Mouse (Mus musculus) heart, postnatal 10 days (tissue): ENCODE results near the gene A430033K04Rik. TPM values are rescaled to one million over a fixed set of nuclear protein-coding genes. Genes with fewer than 3 reads are reported as not detected.

Source experiments
- DNase-seq, 2 experiments: peaks; one replicate each; pipeline ENCODE4 v3.0.0; 2021
- intact Hi-C: fragments of 180-260 bp; cut with DNase I; formaldehyde crosslinking; loops from one replicate; pipeline ENCODE4 v1.15.1; 2025
- microRNA-seq, 2 experiments: library from miRNA; unstranded; fragments of <30 nt; microRNA quantifications; one replicate each; pipeline ENCODE4 v1.2.0; 2022
- total RNA-seq, 2 experiments: library from RNA; stranded (reverse); gene quantifications; 2 replicates each; pipeline ENCODE4 v1.2.3; 2021

A430033K04Rik gene
- total RNA-seq, 2 experiments from 2014 or later = 6.2 to 6.3 TPM

DNA sequence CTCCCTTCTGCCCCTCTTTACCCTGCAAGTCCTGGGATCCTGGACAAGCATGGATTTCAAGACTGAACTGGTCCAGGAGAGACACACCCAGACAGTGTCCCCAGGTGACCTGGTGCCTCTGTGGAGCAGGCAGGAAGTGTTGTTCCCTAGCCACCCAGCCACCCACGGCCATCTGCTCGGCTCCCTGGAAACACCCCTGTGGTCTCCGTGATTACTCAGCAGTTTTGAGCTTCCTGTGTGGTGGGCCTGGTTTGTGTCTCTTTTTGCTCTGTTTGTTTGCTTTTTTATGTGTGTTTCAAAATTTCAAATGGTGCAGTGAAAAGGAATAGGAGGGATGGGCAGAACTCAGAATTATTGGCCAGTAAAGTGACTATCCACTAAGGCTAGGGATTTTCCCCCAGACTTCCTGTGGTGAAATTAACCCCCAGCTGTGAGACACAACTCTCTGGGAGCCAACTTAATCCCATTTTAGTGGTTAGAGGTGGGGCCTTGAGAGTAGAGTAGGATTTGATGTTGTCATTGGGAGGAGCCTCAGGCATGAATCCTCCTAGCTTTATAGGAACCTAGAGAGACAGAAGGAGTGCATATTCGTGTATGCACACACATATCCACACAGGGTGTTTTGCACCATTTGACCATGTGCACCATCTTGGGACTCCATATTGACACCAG is 72.0 kb downstream of the A430033K04Rik start:
- intact Hi-C loops = no loop called here
- peak; percentile 9 to 25 for DNase-seq

DNA sequence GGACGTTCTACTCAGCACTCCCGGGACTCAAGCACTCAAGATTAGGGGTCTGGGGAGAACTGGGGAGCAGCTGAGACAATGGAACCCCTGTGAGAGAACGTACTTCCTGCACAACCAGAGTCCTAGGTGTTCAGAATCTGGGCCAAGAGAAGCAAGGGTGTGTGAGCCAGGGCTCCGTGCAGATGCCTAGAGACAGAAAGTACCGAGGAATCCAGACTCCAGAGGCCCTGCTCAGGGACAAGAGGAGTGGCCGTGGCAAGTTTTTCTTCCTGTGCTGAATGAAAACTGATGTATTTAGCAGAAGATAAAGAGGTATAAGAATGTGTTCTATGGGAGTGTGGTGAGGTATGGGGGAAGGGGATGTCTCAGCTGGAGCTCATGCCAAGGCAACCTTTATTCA is 74.8 kb downstream of the A430033K04Rik start:
- no peak for DNase-seq
- intact Hi-C loops = no loop called here

Small RNAs within 50 kb of the gene (microRNA-seq; reads per million reads assigned to microRNA genes)
- gene Gm24082 = 0 reads per million in 2 experiments

Other genes with a start within 250 kb of the A430033K04Rik start
- gene Zfp157, start 181.4 kb upstream of the A430033K04Rik start, total RNA-seq = 1 to 10 TPM; 7.3 to 8.3 TPM
- not detected for gene 1700123K08Rik, start 58.1 kb upstream of the A430033K04Rik start, total RNA-seq
- 10 to 100 TPM; 27.2 to 30.6 TPM for gene Zfp68, start 3.1 kb upstream of the A430033K04Rik start, total RNA-seq
- gene Fam20c, start 131.7 kb downstream of the A430033K04Rik start, total RNA-seq = 10 to 100 TPM; 11.2 to 14.7 TPM
- gene Gm5294, start 197.2 kb downstream of the A430033K04Rik start, total RNA-seq = not detected